Mouse (Mus musculus) neural tube, embryonic 14.5 days (tissue): ENCODE data around the gene Npas1. TPM values are rescaled to one million over a fixed set of nuclear protein-coding genes. Genes with fewer than 3 reads are reported as not detected.

ENCODE experiments used
- ATAC-seq: fragments of 200-750 bp; cut with Nextera tagmentation; 2 replicates; pipeline ENCODE4 v1.8.0; 2017; ENCODE audit warnings: low read depth, mild to moderate bottlenecking, moderate TSS enrichment, moderate library complexity
- H3K27ac ChIP-seq: fragments of 300-500 bp; sonication (generic); 2 replicates; pipeline ENCODE4 v1.5.1; 2014; ENCODE audit warnings: low read depth, mild to moderate bottlenecking, control low read depth, low read length, moderate library complexity, mixed read lengths
- H3K27me3 ChIP-seq: fragments of 300-500 bp; sonication (generic); 2 replicates; pipeline ENCODE4 v1.6.1; 2014; ENCODE audit warnings: low read length; ENCODE audit not compliant: control insufficient read depth, insufficient read depth
- H3K36me3 ChIP-seq: fragments of 300-500 bp; sonication (generic); 2 replicates; pipeline ENCODE4 v1.6.1; 2014; ENCODE audit warnings: low read length, mixed read lengths; ENCODE audit not compliant: control insufficient read depth, insufficient read depth
- H3K4me1 ChIP-seq: fragments of 300-500 bp; sonication (generic); 2 replicates; pipeline ENCODE4 v1.6.1; 2014; ENCODE audit warnings: low read length; ENCODE audit not compliant: control insufficient read depth, insufficient read depth
- H3K4me2 ChIP-seq: fragments of 300-500 bp; sonication (generic); 2 replicates; pipeline ENCODE4 v1.6.1; 2014; ENCODE audit warnings: mild to moderate bottlenecking, low read depth, low read length, control low read depth
- H3K4me3 ChIP-seq: fragments of 300-500 bp; sonication (generic); 2 replicates; pipeline ENCODE4 v1.5.1; 2014; ENCODE audit warnings: low read depth, low read length, control low read depth, mixed read lengths
- H3K9ac ChIP-seq: fragments of 300-500 bp; sonication (generic); replicated peaks from 2 replicates; pipeline ENCODE4 v1.6.1; 2014; ENCODE audit warnings: low read depth, mild to moderate bottlenecking, control low read depth, low read length, mixed read lengths
- H3K9me3 ChIP-seq: fragments of 300-500 bp; sonication (generic); 2 replicates; pipeline ENCODE4 v1.6.1; 2016; ENCODE audit warnings: low read length; ENCODE audit not compliant: control insufficient read depth
- WGBS: fragments of 180-500 bp; shearing (Covaris S2); extraction: QIAGEN DNeasy Blood & Tissue Kit; methylation state at CpG from one replicate; pipeline ENCODE4 v1.1.7; 2014; 5-methylcytosine and 5-hydroxymethylcytosine counted together
- polyA plus RNA-seq: library from polyadenylated mRNA; unstranded; fragments of >200 nt; fragmentation: Nextera tagmentation; extraction: Ambion mirVana; gene quantifications from 2 replicates; pipeline ENCODE4 v1.2.1, GENCODE M21; 2014

The Npas1 gene
- polyA plus RNA-seq, 1 experiment from 2014 or later = 1.8 TPM

DNA sequence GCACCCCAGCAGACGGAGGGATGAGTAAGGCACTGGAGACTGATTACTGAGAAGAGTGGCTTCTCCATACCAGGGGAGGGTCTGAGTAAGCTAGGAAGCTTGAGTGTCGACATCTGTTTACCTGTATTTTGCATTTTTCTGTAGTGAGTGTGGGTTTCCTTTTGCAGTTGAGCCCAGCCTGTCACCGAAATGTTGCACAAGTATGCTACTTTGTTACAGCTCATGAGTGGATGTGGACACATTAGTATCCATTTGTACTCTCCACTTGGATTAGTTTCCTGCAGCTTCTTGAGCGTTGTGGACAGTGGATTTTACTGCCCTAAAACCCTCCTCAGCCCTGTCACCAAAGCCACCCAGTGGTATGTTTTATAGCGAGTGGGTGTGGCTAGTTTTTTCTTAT is 58.8 kb downstream of the Npas1 start:
- H3K4me1 ChIP-seq = no peaks in the 10 kb centered on the region
- no peaks in the 10 kb centered on the region for H3K9me3 ChIP-seq
- no peak overlapping the region for H3K4me3 ChIP-seq
- H3K4me2 ChIP-seq = no peak overlapping the region
- H3K27ac ChIP-seq = no peak overlapping the region
- ATAC-seq = no peak
- no peak overlapping the region for H3K9ac ChIP-seq
- peaks cover 51% of the 10 kb centered on the region for H3K36me3 ChIP-seq
- whole genome bisulfite sequencing = 92% methylated on average over 5 of the region's 5 CpGs
- H3K27me3 ChIP-seq = no peaks in the 10 kb centered on the region

- Histone ChIP-seq H3K4me1 (0 out of 2 replicates have a peak, but pooled peaks cover 3% of the 10 kb centered on the region), H3K4me2 (no peak overlapping the region), H3K4me3 (no peak overlapping the region), H3K9ac (no peak overlapping the region), H3K36me3 (peaks cover 46% of the 10 kb centered on the region), H3K9me3 (no peaks in the 10 kb centered on the region), H3K27ac (no peak overlapping the region), H3K27me3 (no peaks in the 10 kb centered on the region)
- no peak for ATAC-seq
- 86% methylated on average over 10 of the region's 10 CpGs for WGBS
These were observed 60.3 kb downstream of the Npas1 start for GRCm38 (mm10) chr7:16417141-16417771.

GRCm38 (mm10) chr7:16415426-16415825 is 62.1 kb downstream of the Npas1 start:
- Histone ChIP-seq H3K36me3 (peaks cover 28% of the 10 kb centered on the region), H3K4me3 (no peak overlapping the region), H3K9me3 (no peaks in the 10 kb centered on the region), H3K9ac (no peak overlapping the region), H3K27me3 (no peaks in the 10 kb centered on the region), H3K4me2 (no peak overlapping the region), H3K4me1 (peaks cover 3% of the 10 kb centered on the region; the same call in 1 of the 2 replicates), H3K27ac (no peak overlapping the region)
- ATAC-seq = no peak
- WGBS = 83% methylated on average over 3 of the region's 3 CpGs

DNA sequence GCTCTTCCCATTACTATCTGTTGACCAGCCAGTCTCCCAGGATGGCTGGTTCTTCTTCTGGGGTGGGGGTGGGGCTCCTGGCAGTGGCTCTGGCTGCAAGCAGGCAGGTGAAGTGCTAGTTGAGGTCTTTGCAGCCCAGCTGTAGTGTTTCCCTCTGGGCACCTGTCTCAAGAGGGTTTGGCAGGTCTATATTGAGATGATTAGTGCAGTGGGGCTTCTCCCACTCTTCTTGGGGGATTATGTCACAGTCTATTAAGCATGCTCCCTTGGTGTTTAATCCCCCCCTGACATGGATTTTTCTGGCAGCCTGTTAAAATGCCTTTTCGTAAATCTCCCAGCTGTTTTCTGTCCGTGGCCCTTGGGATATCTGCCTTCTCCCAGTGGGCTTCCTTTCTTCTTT is 64.6 kb downstream of the Npas1 start:
- H3K27ac ChIP-seq = no peak overlapping the region
- peaks cover 3% of the 10 kb centered on the region; the same call in 1 of the 2 replicates for H3K4me1 ChIP-seq
- H3K9me3 ChIP-seq = no peaks in the 10 kb centered on the region
- 49% methylated on average over 2 of the region's 2 CpGs for whole genome bisulfite sequencing
- no peak overlapping the region for H3K9ac ChIP-seq
- H3K4me2 ChIP-seq = no peak overlapping the region
- no peak for ATAC-seq
- H3K36me3 ChIP-seq = peaks cover 6% of the 10 kb centered on the region
- no peak overlapping the region for H3K4me3 ChIP-seq
- no peaks in the 10 kb centered on the region for H3K27me3 ChIP-seq

DNA sequence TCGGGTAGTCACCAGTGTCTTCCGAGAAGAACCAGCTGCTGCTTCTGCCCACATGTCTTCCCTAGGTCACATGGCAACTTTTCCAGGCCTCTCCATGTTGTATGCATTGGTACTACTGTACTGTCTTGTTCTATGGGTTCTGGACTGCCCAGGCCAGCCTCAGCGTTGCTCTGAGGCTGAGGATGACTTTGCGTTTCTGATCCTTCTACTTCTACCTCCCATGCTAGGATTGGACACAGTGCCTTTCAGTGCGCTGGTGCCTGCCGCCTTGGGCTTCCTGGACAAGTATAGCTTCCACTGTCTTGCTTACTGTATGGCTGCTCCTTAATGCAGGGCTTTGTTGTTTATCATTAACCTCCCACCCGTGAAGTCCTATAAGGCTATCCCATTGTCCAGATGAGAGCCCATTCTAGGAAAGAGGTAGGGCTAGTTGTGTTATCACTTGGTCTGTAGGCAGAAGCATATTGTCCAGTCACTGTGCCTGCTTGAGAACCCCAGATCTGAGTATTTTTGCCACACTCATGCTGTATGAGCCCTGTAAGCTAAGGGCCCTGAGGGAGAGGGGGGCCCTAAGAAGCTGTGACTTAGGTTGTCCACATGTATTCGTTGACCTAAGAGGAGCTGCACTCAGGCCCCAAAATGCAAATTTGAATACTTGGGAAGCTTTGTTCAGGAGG is 65.2 kb downstream of the Npas1 start:
- 92% methylated on average over 8 of the region's 8 CpGs for WGBS
- H3K4me2 ChIP-seq = no peak overlapping the region
- H3K36me3 ChIP-seq = peaks cover 2% of the 10 kb centered on the region; the same call in 1 of the 2 replicates
- peaks cover 3% of the 10 kb centered on the region; the same call in 1 of the 2 replicates for H3K4me1 ChIP-seq
- no peaks in the 10 kb centered on the region for H3K27me3 ChIP-seq
- no peak for ATAC-seq
- H3K4me3 ChIP-seq = no peak overlapping the region
- H3K9me3 ChIP-seq = no peaks in the 10 kb centered on the region
- H3K27ac ChIP-seq = no peak overlapping the region
- no peak overlapping the region for H3K9ac ChIP-seq

DNA sequence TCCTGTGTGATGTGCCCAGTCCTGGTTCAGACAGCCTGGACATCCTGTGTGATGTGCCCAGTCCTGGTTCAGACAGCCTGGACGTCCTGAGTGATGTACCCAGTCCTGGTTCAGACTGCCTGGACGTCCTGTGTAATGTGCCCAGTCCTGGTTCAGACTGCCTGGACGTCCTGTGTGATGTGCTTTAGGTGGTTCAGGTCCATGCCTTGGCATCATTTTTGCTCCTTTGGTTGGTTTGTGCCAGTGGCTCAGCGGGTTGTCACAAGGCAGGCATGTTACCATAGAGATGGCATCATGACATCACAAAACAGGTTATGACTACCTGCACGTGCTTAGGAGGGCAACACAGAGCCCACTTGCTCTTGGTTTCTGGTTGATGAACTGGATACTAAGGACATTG is 66.4 kb downstream of the Npas1 start:
- no peaks in the 10 kb centered on the region for H3K36me3 ChIP-seq
- H3K27ac ChIP-seq = no peak overlapping the region
- H3K4me2 ChIP-seq = no peak overlapping the region
- H3K9me3 ChIP-seq = no peaks in the 10 kb centered on the region
- ATAC-seq = no peak
- WGBS = 93% methylated on average over 5 of the region's 5 CpGs
- H3K4me3 ChIP-seq = no peak overlapping the region
- peaks cover 7% of the 10 kb centered on the region for H3K4me1 ChIP-seq
- H3K9ac ChIP-seq = no peak overlapping the region
- H3K27me3 ChIP-seq = no peaks in the 10 kb centered on the region

- no peak overlapping the region for H3K4me2 ChIP-seq
- H3K36me3 ChIP-seq = no peaks in the 10 kb centered on the region
- H3K9ac ChIP-seq = no peak overlapping the region
- H3K27me3 ChIP-seq = no peaks in the 10 kb centered on the region
- ATAC-seq = no peak
- no peak overlapping the region for H3K4me3 ChIP-seq
- H3K9me3 ChIP-seq = no peaks in the 10 kb centered on the region
- 91% methylated on average over 3 of the region's 3 CpGs for WGBS
- peaks cover 29% of the 10 kb centered on the region for H3K4me1 ChIP-seq
- H3K27ac ChIP-seq = no peak overlapping the region
These were observed 70.5 kb downstream of the Npas1 start for GRCm38 (mm10) chr7:16406978-16407377.

Other genes with a start within 250 kb of the Npas1 start
- 0.05 and 0.10 TPM in 2 replicates for gene C5ar2, start 233.6 kb downstream of the Npas1 start, polyA plus RNA-seq
- 0.83 and 2.6 TPM in 2 replicates for gene C5ar1, start 218.2 kb downstream of the Npas1 start, polyA plus RNA-seq
- 45.1 and 58.6 TPM in 2 replicates for gene Inafm1, start 204.1 kb downstream of the Npas1 start, polyA plus RNA-seq
- 14.8 and 15.8 TPM in 2 replicates for gene Ccdc9, start 190.9 kb downstream of the Npas1 start, polyA plus RNA-seq
- gene Bbc3, start 169.3 kb downstream of the Npas1 start, polyA plus RNA-seq = 13.7 and 19.7 TPM in 2 replicates
- gene Sae1, start 89.9 kb downstream of the Npas1 start, polyA plus RNA-seq = 197 and 245 TPM in 2 replicates
- gene Zc3h4, start 76.8 kb downstream of the Npas1 start, polyA plus RNA-seq = 15.8 and 18.5 TPM in 2 replicates
- gene Tmem160, start 24.9 kb downstream of the Npas1 start, polyA plus RNA-seq = 62.7 and 70.4 TPM in 2 replicates
- 35.2 and 37.4 TPM in 2 replicates for gene Arhgap35, start 137.3 kb upstream of the Npas1 start, polyA plus RNA-seq
- gene Ceacam15, start 198.0 kb upstream of the Npas1 start, polyA plus RNA-seq = not detected in 2 replicates
- gene Ceacam9, start 244.2 kb upstream of the Npas1 start, polyA plus RNA-seq = 0.26 and 0.33 TPM in 2 replicates